Mouse (Mus musculus): ENCODE measurements around the gene Cdipt.

DNA sequence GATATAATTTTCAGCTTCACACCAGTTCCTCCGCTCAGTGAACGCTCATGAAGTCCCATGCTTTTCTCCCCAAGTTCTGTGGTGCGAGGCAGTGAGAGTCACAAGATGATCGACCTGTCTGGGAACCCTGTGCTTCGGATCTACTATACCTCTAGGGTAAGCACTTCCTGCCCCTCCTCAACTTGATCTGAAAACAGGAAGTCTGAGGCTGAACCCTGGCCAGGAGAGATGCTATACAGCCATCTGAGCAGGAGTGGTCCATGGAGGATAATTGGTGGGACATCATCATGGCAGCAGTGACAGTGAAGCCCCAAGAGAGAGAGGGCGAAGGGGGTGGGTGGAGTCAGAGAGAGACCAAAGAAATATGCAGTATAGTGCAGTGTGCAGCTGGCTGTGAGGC is 3.1 kb downstream of the Cdipt start:
- no peak for TF ChIP-seq POLR2A (IDR thresholded peaks at IDR 0.05; ENCODE audit: low read depth, low read length)
- TF ChIP-seq CTCF (IDR thresholded peaks at IDR 0.05; ENCODE audit: borderline replicate concordance, insufficient read depth, low read length), result no peak
